Comparison of ENCODE assay signal across 8 mouse cellular contexts in genomic region chr5:135544865-135545797, GRCm38 (mm10). TPM values are rescaled to one million over a fixed set of nuclear protein-coding genes. Genes with fewer than 3 reads are reported as not detected.
DNase-seq lines count a peak whose midpoint lies in the region; ATAC-seq and TF ChIP-seq lines count a peak whose summit lies in the region.

Gene Hip1 (minus strand): TSS chr5:135545120.

- TF ChIP-seq EP300 in ES-Bruce4 (IDR thresholded peaks at IDR 0.05; ENCODE audit: insufficient read depth, low read depth, low read length), result no peak

- H3K36me3 ChIP-seq in ES-Bruce4 (ENCODE audit: control insufficient read depth, insufficient read depth, low read length, poor library complexity, severe bottlenecking), result no peaks in the 10 kb centered on the region
- H3K36me3 ChIP-seq in forebrain, embryonic 14.5 days (ENCODE audit: control insufficient read depth, insufficient read depth, low read length), result no peaks in the 10 kb centered on the region
- H3K36me3 ChIP-seq in neural tube, embryonic 15.5 days, result no peaks in the 10 kb centered on the region

- no peaks in the 10 kb centered on the region for H3K4me1 ChIP-seq in ES-Bruce4 (ENCODE audit: control insufficient read depth, insufficient read depth, low read length)
- peaks cover 11% of the 10 kb centered on the region for H3K4me1 ChIP-seq in forebrain, embryonic 14.5 days (ENCODE audit: control insufficient read depth, insufficient read depth, low read length)
- H3K4me1 ChIP-seq in neural tube, embryonic 15.5 days, result peaks cover 17% of the 10 kb centered on the region

- H3K4me2 ChIP-seq in forebrain, embryonic 14.5 days (ENCODE audit: low read length), result peak within 1 kb of the TSS; percentile 97
- H3K4me2 ChIP-seq in neural tube, embryonic 15.5 days, result peak within 1 kb of the TSS; percentile 97

- peak; percentile 7 for TF ChIP-seq CTCF in ES-Bruce4 (IDR thresholded peaks at IDR 0.05; ENCODE audit: low read depth, low read length)

- peak within 1 kb of the TSS; percentile 17 for H3K9ac ChIP-seq in ES-Bruce4 (ENCODE audit: low read depth, poor library complexity, severe bottlenecking)
- peak within 1 kb of the TSS; percentile 76 for H3K9ac ChIP-seq in forebrain, embryonic 14.5 days (ENCODE audit: low read length)
- H3K9ac ChIP-seq in neural tube, embryonic 15.5 days (replicated peaks), result peak within 1 kb of the TSS; percentile 82

- intact Hi-C loops in heart, postnatal 14 days (cut with DNase I), result loop anchor here (5.0 kb wide), 3 partner anchors 48 to 217 kb away; no protein-coding TSS in a partner anchor

- peak; percentile 73 for TF ChIP-seq POLR2A in ES-Bruce4 (IDR thresholded peaks at IDR 0.05; ENCODE audit: insufficient read depth, low read length)

- under 1% methylated on average over 46 of the region's 46 CpGs for WGBS in forebrain, embryonic 14.5 days
- WGBS in neural tube, embryonic 15.5 days, result under 1% methylated on average over 46 of the region's 46 CpGs

- H3K9me3 ChIP-seq in ES-Bruce4 (replicated peaks; ENCODE audit: control insufficient read depth, insufficient read depth, low read length, poor library complexity, severe bottlenecking), result no peaks in the 10 kb centered on the region
- H3K9me3 ChIP-seq in forebrain, embryonic 14.5 days (replicated peaks; ENCODE audit: control insufficient read depth, low read length), result no peaks in the 10 kb centered on the region
- H3K9me3 ChIP-seq in neural tube, embryonic 15.5 days (replicated peaks), result no peaks in the 10 kb centered on the region

- peak; percentile 100 for DNase-seq in cerebellum, adult 11 months
- peak; percentile 99 for DNase-seq in forebrain, embryonic 14.5 days (ENCODE audit: low spot score)
- peak; percentile 97 to 99 for DNase-seq in heart, postnatal 14 days
- DNase-seq in layer of hippocampus, adult 11-12 months (ENCODE audit: low spot score), result peak; percentile 100
- DNase-seq in lung, adult 18-20 months, result peak; percentile 100
- peak; percentile 97 for DNase-seq in testis, postnatal 14 days (ENCODE audit: low spot score)

- H3K27ac ChIP-seq in ES-Bruce4 (ENCODE audit: insufficient read depth, low read length), result no peak within 1 kb of the TSS
- no peak within 1 kb of the TSS for H3K27ac ChIP-seq in forebrain, embryonic 14.5 days (ENCODE audit: low read depth, low read length)
- peak within 1 kb of the TSS; percentile 74 for H3K27ac ChIP-seq in neural tube, embryonic 15.5 days (replicated peaks)

- peak; percentile 99 for ATAC-seq in forebrain, embryonic 14.5 days
- ATAC-seq in neural tube, embryonic 15.5 days (ENCODE audit: low FRiP score), result peak; percentile 99

- peak within 1 kb of the TSS; percentile 90 for H3K4me3 ChIP-seq in ES-Bruce4 (ENCODE audit: low read depth, low read length)
- peak within 1 kb of the TSS; percentile 64 for H3K4me3 ChIP-seq in forebrain, embryonic 14.5 days (ENCODE audit: low read depth, low read length)
- H3K4me3 ChIP-seq in neural tube, embryonic 15.5 days (replicated peaks), result peak within 1 kb of the TSS; percentile 84

- no peaks in the 10 kb centered on the region for H3K27me3 ChIP-seq in ES-Bruce4 (ENCODE audit: control insufficient read depth, insufficient read depth, low read length, poor library complexity, severe bottlenecking)
- H3K27me3 ChIP-seq in forebrain, embryonic 14.5 days (replicated peaks; ENCODE audit: control insufficient read depth, insufficient read depth, low read length), result 0 out of 2 replicates have a peak, but pooled peaks cover 3% of the 10 kb centered on the region
- no peaks in the 10 kb centered on the region for H3K27me3 ChIP-seq in neural tube, embryonic 15.5 days (replicated peaks)

RNA-seq across cellular contexts. Expression of gene Hip1, which starts in this region (rescaled TPM):
- polyA plus RNA-seq in ES-Bruce4 (2011; ENCODE audit: insufficient read depth, insufficient read length, low read depth, missing spikeins), result 51.6 and 63.2 TPM in 2 replicates
- polyA plus RNA-seq in forebrain, embryonic 14.5 days (2014; fragmentation: Nextera tagmentation; extraction: Ambion mirVana), result 24.6 and 30.0 TPM in 2 replicates
- 10 to 100 TPM; 45.6 to 45.9 TPM for total RNA-seq in heart, postnatal 14 days (2021)
- polyA plus RNA-seq in neural tube, embryonic 15.5 days (2015; fragmentation: Nextera tagmentation; extraction: Ambion mirVana), result 37.8 and 41.2 TPM in 2 replicates

Comparison
In these comparisons a context has a peak if more than half of its experiments do, and no peak if none do; other contexts are left out.
1. H3K9ac ChIP-seq: peak in every context shown above with its lines; median percentile 82 in neural tube, embryonic 15.5 days; 76 in forebrain, embryonic 14.5 days; 17 in ES-Bruce4.